9 mouse cellular contexts compared by ENCODE assay signal in genomic region chr14:73123786-73124185, GRCm38 (mm10). TPM values are rescaled to one million over a fixed set of nuclear protein-coding genes. Genes with fewer than 3 reads are reported as not detected.
DNase-seq lines count a peak whose midpoint lies in the region; ATAC-seq and TF ChIP-seq lines count a peak whose summit lies in the region.
"Had no signal": no experiment of that assay in that cellular context is flagged by ENCODE, and none has a peak within 500 bp of the region (broad histone marks: within the 10 kb centered on the region; RNA-seq: fewer than 3 reads in every experiment).

No protein-coding gene starts in this region.

- H3K9me3 ChIP-seq in liver, embryonic 15.5 days (replicated peaks) = no peaks in the 10 kb centered on the region
- H3K9me3 ChIP-seq: heart, embryonic 12.5 days had no signal

- H3K27me3 ChIP-seq in spleen, adult 2 months (ENCODE audit: control insufficient read depth, insufficient read depth, low read length) = no peaks in the 10 kb centered on the region
- no peaks in the 10 kb centered on the region for H3K27me3 ChIP-seq in liver, embryonic 15.5 days
- H3K27me3 ChIP-seq: heart, embryonic 12.5 days had no signal

- peak overlapping the region; percentile 15; the same call in 1 of the 2 replicates for H3K4me2 ChIP-seq in liver, embryonic 15.5 days
- H3K4me2 ChIP-seq: heart, embryonic 12.5 days had no signal

- 3% methylated on average over 9 of the region's 9 CpGs for WGBS in spleen, adult 2 months
- WGBS in liver, embryonic 15.5 days (ENCODE audit: insufficient replicate concordance) = 12% methylated on average over 9 of the region's 9 CpGs

- no peak overlapping the region for H3K9ac ChIP-seq in liver, embryonic 15.5 days
- H3K9ac ChIP-seq: heart, embryonic 12.5 days had no signal

- peaks cover 27% of the 10 kb centered on the region; the same call in 1 of the 2 replicates for H3K4me1 ChIP-seq in spleen, adult 2 months (ENCODE audit: control insufficient read depth, insufficient read depth, insufficient read length)
- H3K4me1 ChIP-seq in liver, embryonic 15.5 days (replicated peaks) = peaks cover 25% of the 10 kb centered on the region

- no peak overlapping the region for H3K4me3 ChIP-seq in spleen, adult 2 months (ENCODE audit: extremely low read depth, insufficient read depth, insufficient read length)
- no peak overlapping the region for H3K4me3 ChIP-seq in liver, embryonic 15.5 days (replicated peaks)
- H3K4me3 ChIP-seq: heart, embryonic 12.5 days had no signal

- H3K27ac ChIP-seq in spleen, adult 2 months (ENCODE audit: insufficient read depth, low read length) = peak overlapping the region; percentile 21; the same call in 1 of the 2 replicates
- H3K27ac ChIP-seq in liver, embryonic 15.5 days (replicated peaks) = no peak overlapping the region

- peak in 1 of 2 experiments; percentile 42 for DNase-seq in spleen, adult 2 months (ENCODE audit: low read depth in 1 of 2, low spot score in 2 of 2)
- DNase-seq in spleen, postnatal 14 days (ENCODE audit: low spot score in 2 of 2) = no peak
- peak; percentile 53 for DNase-seq in c-Kit-positive CD71-positive TER-119-positive erythroid progenitor cells, embryonic 14.5 days (ENCODE audit: low spot score)
- DNase-seq in thymus, postnatal 14 days = peak; percentile 81
- DNase-seq in cerebellum, adult 9-11 months = no peak
- no peak for DNase-seq in adrenal gland, adult 18-20 months (ENCODE audit: low spot score in 2 of 2)
- no peak for DNase-seq in layer of hippocampus, postnatal 25 days (ENCODE audit: extremely low spot score in 1 of 2, low spot score in 1 of 2)

- H3K36me3 ChIP-seq in spleen, adult 2 months (ENCODE audit: control insufficient read depth, insufficient read depth, low read length) = no peaks in the 10 kb centered on the region
- H3K36me3 ChIP-seq in liver, embryonic 15.5 days (replicated peaks) = no peaks in the 10 kb centered on the region
- H3K36me3 ChIP-seq: heart, embryonic 12.5 days had no signal

- peak; percentile 52 for ATAC-seq in liver, embryonic 15.5 days (ENCODE audit: insufficient read depth)

- no peak for TF ChIP-seq POLR2A in spleen, adult 2 months (IDR thresholded peaks at IDR 0.05; ENCODE audit: low read depth, low read length)

- no peak for TF ChIP-seq CTCF in spleen, adult 2 months (IDR thresholded peaks at IDR 0.05; ENCODE audit: extremely low read depth, insufficient read depth, insufficient read length, insufficient replicate concordance)

RNA-seq across cellular contexts. Expression of gene Rcbtb2, which starts 0.9 kb away (rescaled TPM):
- 14.4 and 17.5 TPM in 2 replicates for polyA plus RNA-seq in spleen, adult 2 months (2012; rRNA removed)
- 16.6 and 18.9 TPM in 2 replicates for polyA plus RNA-seq in liver, embryonic 15.5 days (2015; fragmentation: Nextera tagmentation; extraction: Ambion mirVana)
- 10 to 100 TPM; 29.5 to 51.1 TPM for total RNA-seq in adrenal gland, adult 18-20 months (2021)
- total RNA-seq in layer of hippocampus, postnatal 25 days (2021) = 10 to 100 TPM; 26.4 to 29.3 TPM

Comparison
In these comparisons a context has a peak if more than half of its experiments do, and no peak if none do; other contexts are left out.
1. DNase-seq: peak in c-Kit-positive CD71-positive TER-119-positive erythroid progenitor cells, embryonic 14.5 days (single experiment) and thymus, postnatal 14 days (single experiment); none in spleen, postnatal 14 days (0 of 2), cerebellum, adult 9-11 months (single experiment), adrenal gland, adult 18-20 months (0 of 2) and layer of hippocampus, postnatal 25 days (0 of 2).